Mouse (Mus musculus) ovary, postnatal 36 days (tissue): Measurements from ENCODE around the gene Dkkl1.

Experiments
- DNase-seq: peaks from one replicate; pipeline ENCODE4 v3.0.0; 2022; ENCODE audit warnings: low spot score, mixed read lengths

Gene Dkkl1

DNA sequence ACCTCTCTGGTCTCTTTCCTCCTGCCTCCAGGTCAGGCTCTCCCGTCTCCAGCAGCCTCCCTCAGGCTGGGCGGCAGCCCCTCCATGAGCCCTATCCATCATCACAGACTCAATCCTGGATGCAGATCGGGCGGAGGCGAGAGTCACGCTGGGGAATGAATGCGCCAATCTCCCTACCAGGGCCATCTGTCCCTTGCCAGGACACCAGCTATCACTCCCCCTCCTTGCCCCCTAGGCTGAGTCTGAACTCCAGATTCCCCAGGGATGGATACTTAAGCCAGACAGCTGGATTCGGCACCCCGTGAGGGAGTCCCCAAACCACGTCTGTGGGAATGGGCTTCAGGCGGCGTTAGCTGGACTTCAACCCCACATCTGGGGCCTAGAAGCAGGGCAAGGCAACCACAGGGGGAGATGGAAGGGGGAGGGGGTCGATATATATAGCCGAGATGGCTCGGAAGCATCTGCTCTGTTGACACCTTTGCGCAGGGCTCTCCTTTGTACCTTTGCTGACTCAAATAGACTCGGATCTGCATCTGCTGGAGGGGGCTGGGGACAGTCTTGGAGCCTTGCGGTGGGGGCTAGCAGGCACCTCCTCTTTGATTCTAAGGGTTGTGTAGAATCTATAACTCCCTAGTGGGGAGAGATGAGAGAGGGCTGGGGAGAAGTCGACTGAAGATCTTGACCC is 44.0 kb downstream of the Dkkl1 start:
- no peak for DNase-seq

DNA sequence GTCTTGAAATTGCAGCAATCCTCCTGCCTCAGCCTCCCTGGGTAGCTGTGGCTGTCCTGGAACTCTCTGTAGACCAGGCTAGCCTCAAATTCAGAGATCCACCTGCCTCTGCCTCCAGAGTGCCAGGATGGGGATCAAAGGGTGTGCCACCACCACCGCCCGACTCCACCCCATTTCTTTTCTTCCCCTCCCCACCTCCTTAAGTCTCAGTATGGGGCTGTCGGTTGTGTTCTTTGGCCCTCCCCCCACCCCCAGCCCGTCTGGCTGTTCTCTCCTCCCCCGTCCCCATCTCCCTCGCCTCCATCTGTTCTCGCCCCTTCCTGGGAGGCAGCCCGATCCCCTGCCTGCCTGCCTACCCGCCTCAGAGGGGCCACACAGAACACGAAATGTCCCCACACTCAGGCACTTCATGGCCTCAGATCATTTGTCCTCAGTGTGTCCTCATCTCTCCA is 45.0 kb downstream of the Dkkl1 start:
- DNase-seq, result no peak

- DNase-seq, result no peak
These were observed 46.2 kb downstream of the Dkkl1 start for GRCm38 (mm10) chr7:45165701-45166100.

DNA sequence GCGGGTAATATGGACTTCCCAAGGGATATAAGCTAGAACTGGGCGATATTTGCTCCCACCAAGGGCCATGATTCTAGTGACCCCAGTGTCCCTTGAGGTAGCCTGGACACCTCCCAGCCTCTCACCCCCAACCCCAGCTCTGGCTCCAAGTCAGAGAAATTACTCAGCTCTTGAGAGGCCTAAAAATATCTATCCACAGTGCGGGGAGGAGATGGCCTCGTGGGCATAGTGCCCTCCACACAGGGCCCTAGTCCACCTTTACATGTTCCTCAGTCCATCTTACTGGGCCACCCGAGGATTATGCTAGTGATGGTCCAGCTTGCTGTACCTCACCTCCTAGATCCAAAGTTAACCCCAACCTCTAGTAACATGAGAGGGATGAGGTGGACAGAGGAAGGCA is 47.1 kb downstream of the Dkkl1 start:
- DNase-seq, result no peak

DNA sequence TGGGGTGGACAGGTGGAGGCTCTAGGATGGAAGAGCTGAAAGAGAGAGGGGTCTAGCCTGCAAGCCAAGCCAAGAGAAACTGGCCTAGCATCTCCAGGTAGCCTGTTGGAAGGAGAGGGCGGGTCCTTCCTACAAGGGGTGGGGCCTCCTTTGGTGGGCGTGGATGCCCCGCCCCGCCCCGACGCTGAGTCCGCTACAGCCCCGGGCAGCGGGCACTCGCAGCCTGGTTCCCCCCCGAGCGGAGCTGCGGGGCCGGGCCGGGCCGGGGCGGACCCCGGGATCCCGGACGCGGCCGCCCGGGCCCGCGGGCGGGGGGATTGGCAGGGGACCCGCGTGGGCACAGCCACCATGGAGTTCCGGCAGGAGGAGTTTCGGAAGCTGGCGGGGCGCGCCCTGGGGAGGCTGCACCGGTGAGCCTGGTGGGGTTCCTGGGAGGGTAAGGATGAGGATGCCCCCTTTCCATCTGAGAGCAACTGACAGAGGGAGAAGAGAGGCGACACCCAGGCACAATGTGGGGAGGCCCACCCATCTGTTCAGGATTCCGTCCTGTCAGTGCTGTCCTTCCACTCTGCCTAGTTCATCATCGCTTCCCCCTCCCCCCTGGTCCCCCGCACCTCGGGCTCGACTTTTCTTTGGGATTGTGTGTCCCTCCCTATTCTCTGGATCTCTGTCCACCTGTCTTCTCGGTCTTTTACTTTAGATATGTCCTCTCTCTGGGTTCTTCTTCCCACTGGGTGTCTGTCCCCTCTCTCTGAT is 48.0 kb downstream of the Dkkl1 start, which contains the start of gene Slc17a7:
TSS of gene Slc17a7 (plus strand) at position 215 of the 756 bp plus-strand sequence.
- no peak for DNase-seq

GRCm38 (mm10) chr7:45162996-45163615 is 48.8 kb downstream of the Dkkl1 start:
- DNase-seq, result no peak

- no peak for DNase-seq
These were observed 49.4 kb downstream of the Dkkl1 start for GRCm38 (mm10) chr7:45162551-45162950.

GRCm38 (mm10) chr7:45161612-45162473 is 50.1 kb downstream of the Dkkl1 start:
- DNase-seq, result peak; percentile 89

- no peak for DNase-seq
These were observed 51.1 kb downstream of the Dkkl1 start for GRCm38 (mm10) chr7:45160866-45161265.

GRCm38 (mm10) chr7:45160316-45160800 is 51.6 kb downstream of the Dkkl1 start:
- no peak for DNase-seq

DNA sequence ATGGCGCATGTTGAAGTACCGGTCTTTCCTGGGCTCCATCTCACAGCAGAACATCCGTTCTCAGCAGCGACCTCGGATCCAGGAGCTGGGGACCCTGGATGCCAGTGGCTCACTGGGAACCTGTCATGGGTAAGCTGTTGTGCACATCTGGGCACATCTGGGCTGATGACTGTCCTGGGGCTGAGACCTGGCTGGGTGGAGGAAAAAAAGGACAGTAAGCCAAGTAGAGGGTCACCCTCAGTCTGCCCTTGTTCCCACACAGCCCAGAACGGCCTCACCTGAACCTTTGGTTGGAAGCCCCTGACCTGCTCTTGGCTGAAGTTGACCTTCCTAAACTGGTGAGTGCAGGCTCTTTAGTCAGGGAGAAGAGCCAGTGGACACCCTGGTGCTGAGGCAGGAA is 53.0 kb downstream of the Dkkl1 start:
- no peak for DNase-seq
